Mouse (Mus musculus) midbrain, embryonic 13.5 days (tissue): ENCODE data around the gene Trat1. TPM values are rescaled to one million over a fixed set of nuclear protein-coding genes. Genes with fewer than 3 reads are reported as not detected.

Source experiments
- ATAC-seq: fragments of 200-750 bp; cut with Nextera tagmentation; 2 replicates; pipeline ENCODE4 v1.8.0; 2017; ENCODE audit warnings: mild to moderate bottlenecking, moderate TSS enrichment, moderate library complexity
- H3K27ac ChIP-seq: fragments of 300-500 bp; sonication (generic); 2 replicates; pipeline ENCODE4 v1.5.1; 2015; ENCODE audit warnings: inconsistent platforms, mild to moderate bottlenecking, moderate library complexity
- H3K27me3 ChIP-seq: fragments of 300-500 bp; sonication (generic); 2 replicates; pipeline ENCODE4 v1.6.1; 2015; ENCODE audit warnings: mild to moderate bottlenecking, inconsistent platforms
- H3K36me3 ChIP-seq: fragments of 300-500 bp; sonication (generic); 2 replicates; pipeline ENCODE4 v1.6.1; 2015; ENCODE audit warnings: mild to moderate bottlenecking, inconsistent platforms
- H3K4me1 ChIP-seq: fragments of 300-500 bp; sonication (generic); replicated peaks from 2 replicates; pipeline ENCODE4 v1.6.1; 2015; ENCODE audit warnings: inconsistent platforms
- H3K4me2 ChIP-seq: fragments of 300-500 bp; sonication (generic); replicated peaks from 2 replicates; pipeline ENCODE4 v1.6.1; 2015; ENCODE audit warnings: moderate library complexity, mild to moderate bottlenecking, inconsistent platforms
- H3K4me3 ChIP-seq: fragments of 300-500 bp; sonication (generic); replicated peaks from 2 replicates; pipeline ENCODE4 v1.5.1; 2015; ENCODE audit warnings: mild to moderate bottlenecking, inconsistent platforms
- H3K9ac ChIP-seq: fragments of 300-500 bp; sonication (generic); replicated peaks from 2 replicates; pipeline ENCODE4 v1.6.1; 2015; ENCODE audit warnings: mild to moderate bottlenecking, inconsistent platforms
- H3K9me3 ChIP-seq: fragments of 300-500 bp; sonication (generic); 2 replicates; pipeline ENCODE4 v1.6.1; 2016; ENCODE audit warnings: mild to moderate bottlenecking, inconsistent platforms
- WGBS: fragments of 180-500 bp; shearing (Covaris S2); methylation state at CpG from one replicate; pipeline ENCODE4 v1.1.7; 2015; 5-methylcytosine and 5-hydroxymethylcytosine counted together
- polyA plus RNA-seq: library from polyadenylated mRNA; unstranded; fragments of >200 nt; fragmentation: Nextera tagmentation; extraction: Ambion mirVana; gene quantifications from 2 replicates; pipeline ENCODE4 v1.2.1, GENCODE M21; 2015

Trat1 gene
- polyA plus RNA-seq, 1 experiment from 2014 or later = 0.03 TPM

DNA sequence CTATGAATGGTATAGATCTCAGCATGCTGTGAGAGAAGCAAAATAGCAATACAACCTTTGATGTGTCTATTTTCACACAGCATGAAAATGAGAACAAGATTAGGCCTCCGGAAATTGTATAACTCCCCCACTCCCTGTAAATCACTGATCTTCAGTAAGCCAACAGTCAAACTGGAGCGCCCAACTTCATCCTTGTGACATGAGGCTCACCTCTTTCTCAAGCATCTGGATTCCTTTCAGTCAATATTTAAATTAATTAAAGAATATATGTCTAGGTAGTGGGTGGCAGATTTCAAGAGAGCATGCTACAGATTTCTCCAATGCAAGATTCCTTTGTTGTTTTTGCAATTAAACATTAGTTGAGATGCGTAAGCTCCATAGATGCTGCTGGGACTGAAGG, 2.6 kb downstream of the Trat1 start:
- 87% methylated on average over 3 of the region's 3 CpGs for WGBS
- Histone ChIP-seq H3K36me3 (no peaks in the 10 kb centered on the region), H3K9ac (no peak overlapping the region), H3K9me3 (no peaks in the 10 kb centered on the region), H3K4me2 (no peak overlapping the region), H3K27me3 (no peaks in the 10 kb centered on the region), H3K4me3 (no peak overlapping the region), H3K27ac (no peak overlapping the region), H3K4me1 (no peaks in the 10 kb centered on the region)
- no peak for ATAC-seq

DNA sequence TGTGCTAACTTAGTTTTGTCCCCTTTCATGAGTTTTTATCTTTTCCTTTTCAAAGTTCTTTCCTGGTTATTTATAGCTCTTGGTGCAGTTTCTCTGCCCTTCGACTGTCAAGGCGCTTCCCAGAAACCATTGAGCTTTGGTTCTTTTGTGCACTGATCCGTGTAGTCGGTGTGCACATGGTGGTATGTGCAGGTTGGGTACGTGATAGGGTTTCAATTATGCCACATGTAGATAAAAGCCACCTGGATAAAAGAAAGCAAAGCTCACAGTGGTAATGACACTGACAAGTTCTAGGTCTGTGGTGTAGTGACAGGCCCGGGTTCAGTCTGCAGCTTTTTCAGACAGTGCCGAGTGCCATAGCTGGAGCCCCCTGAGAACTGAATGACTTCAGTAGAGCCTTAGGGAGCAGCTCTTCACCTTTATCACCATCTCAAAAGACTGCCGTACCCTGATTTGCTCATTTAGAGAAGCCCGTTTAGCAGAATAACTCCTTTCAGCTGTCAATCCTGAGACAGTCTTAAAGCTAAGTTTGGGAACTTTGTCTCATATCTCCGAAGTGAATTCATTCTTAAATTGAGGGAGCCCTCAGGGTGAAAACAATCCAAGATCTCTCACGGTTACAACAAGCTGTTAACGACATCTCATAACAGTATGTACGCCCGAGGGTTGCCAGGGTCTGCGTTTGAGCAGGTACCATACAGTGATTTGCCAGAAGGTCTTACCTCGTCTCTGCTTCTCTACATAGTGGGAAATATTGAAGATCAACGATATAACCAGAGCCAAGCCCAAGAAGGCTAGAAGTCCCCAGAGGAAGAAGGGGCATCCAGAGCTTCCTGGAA, 11.0 kb downstream of the Trat1 start:
- Histone ChIP-seq H3K27me3 (no peaks in the 10 kb centered on the region), H3K4me3 (no peak overlapping the region), H3K4me1 (no peaks in the 10 kb centered on the region), H3K9ac (no peak overlapping the region), H3K27ac (no peak overlapping the region), H3K9me3 (no peaks in the 10 kb centered on the region), H3K36me3 (no peaks in the 10 kb centered on the region), H3K4me2 (no peak overlapping the region)
- no peak for ATAC-seq
- WGBS = 80% methylated on average over 17 of the region's 17 CpGs

DNA sequence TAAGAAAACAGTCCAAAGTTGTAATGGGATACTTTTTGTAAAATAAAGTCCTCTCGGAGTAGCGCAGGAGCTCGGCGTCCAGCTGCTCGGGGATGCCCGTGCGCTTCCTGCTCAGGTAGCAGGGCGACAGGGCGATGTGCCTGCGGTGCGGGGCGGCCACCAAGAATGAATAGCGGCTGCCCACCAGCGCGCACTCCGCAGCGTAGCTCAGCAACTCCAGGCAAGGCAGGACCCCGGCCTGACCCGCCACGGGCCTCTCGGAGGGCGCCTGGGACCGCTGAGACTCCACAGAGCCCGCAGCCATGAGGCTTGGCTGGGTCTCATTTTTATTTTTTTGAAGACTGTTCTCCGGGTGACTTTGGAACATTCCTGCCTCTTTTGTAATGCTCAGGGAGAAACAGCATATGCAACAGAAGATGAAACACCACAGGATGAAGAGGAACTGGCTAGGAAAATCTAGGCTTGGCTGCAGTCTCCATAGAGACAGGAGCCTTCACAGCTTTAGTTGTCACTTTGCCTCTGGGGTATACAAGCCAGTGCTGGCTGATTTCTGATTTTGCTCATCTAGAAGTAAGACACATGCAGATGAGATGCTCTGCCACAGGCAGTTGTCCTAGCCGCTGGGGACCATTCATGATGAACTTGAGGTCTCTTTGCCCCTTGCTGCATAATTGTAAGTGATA, 21.5 kb downstream of the Trat1 start:
- H3K27ac ChIP-seq = no peak overlapping the region
- no peaks in the 10 kb centered on the region for H3K4me1 ChIP-seq
- H3K4me3 ChIP-seq = 0 out of 2 replicates have a peak overlapping the region, but pooled peaks have one; percentile 2
- 18% methylated on average over 26 of the region's 26 CpGs for WGBS
- no peaks in the 10 kb centered on the region for H3K27me3 ChIP-seq
- no peaks in the 10 kb centered on the region for H3K36me3 ChIP-seq
- peak overlapping the region; percentile 43 for H3K4me2 ChIP-seq
- H3K9me3 ChIP-seq = no peaks in the 10 kb centered on the region
- H3K9ac ChIP-seq = no peak overlapping the region
- ATAC-seq = peak; percentile 65; the same call in 1 of the 2 replicates

DNA sequence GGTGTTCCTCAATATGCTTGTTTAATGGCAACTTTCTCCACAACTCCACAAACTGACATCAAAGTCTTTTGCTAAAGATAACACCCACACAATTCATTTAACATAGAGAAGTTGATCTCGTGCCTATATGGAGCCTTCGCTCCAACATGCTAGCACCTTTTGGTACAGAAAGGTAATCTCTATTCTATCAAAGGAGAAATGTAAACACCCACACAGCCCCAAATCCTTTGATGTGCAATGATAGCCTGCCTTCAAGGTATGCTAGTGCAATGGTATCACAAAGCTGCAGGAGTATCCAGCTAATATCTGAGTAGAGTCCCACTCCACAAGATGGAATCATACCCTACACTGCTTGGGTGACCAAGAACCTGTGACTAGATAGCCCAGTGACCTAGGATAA, 26.4 kb downstream of the Trat1 start:
- H3K27ac ChIP-seq = no peak overlapping the region
- no peak overlapping the region for H3K4me3 ChIP-seq
- H3K4me2 ChIP-seq = no peak overlapping the region
- ATAC-seq = no peak
- H3K9ac ChIP-seq = no peak overlapping the region
- no peaks in the 10 kb centered on the region for H3K9me3 ChIP-seq
- no peaks in the 10 kb centered on the region for H3K36me3 ChIP-seq
- 90% methylated on average over 2 of the region's 2 CpGs for WGBS
- H3K4me1 ChIP-seq = no peaks in the 10 kb centered on the region
- H3K27me3 ChIP-seq = no peaks in the 10 kb centered on the region

DNA sequence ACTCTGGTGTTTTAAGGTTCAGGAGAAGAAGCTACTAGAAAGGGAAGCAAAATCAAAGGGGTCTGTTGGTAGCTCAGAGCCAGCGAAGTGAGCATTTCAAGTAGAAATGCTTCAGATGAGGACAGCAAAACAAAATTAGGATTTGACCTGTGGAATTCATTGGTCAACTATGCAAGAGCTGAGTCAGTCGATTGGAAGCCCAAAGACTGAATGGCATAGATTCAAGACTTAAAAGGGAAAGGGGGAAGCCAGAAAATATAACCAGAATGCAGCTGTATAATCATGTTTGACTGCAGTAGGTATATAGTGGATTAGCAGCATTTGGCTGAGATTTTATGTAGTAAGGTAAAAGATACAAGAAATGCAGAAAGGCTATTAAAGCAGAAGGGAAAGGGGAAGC, 26.8 kb downstream of the Trat1 start:
- Histone ChIP-seq H3K4me1 (no peaks in the 10 kb centered on the region), H3K4me2 (no peak overlapping the region), H3K4me3 (no peak overlapping the region), H3K27ac (no peak overlapping the region), H3K9me3 (no peaks in the 10 kb centered on the region), H3K36me3 (no peaks in the 10 kb centered on the region), H3K27me3 (no peaks in the 10 kb centered on the region), H3K9ac (no peak overlapping the region)
- ATAC-seq = no peak
- WGBS = 90% methylated on average over 2 of the region's 2 CpGs

DNA sequence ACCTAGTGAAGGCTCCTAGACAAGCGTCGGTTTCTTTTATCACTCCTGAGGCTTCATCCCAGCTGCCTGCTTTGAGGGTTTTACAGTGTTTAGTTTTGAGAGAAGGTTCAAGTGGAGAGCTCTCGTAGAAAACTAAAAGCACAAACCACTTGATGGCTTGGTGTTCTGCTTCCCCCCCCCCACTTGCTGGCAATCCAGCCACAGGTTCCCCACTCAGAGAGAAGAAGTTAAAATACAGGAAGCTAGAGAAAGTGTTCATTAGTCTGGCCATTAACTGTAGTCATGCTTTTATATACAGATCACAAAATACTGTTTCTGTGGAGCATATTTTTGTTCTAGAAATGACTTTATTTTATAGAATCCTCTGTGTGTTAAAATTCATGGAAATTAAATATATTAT, 30.3 kb downstream of the Trat1 start:
- no peak for ATAC-seq
- H3K9ac ChIP-seq = no peak overlapping the region
- H3K27me3 ChIP-seq = no peaks in the 10 kb centered on the region
- no peak overlapping the region for H3K27ac ChIP-seq
- no peak overlapping the region for H3K4me2 ChIP-seq
- 76% methylated on average over 3 of the region's 3 CpGs for WGBS
- H3K4me1 ChIP-seq = no peaks in the 10 kb centered on the region
- H3K36me3 ChIP-seq = no peaks in the 10 kb centered on the region
- no peak overlapping the region for H3K4me3 ChIP-seq
- H3K9me3 ChIP-seq = no peaks in the 10 kb centered on the region

DNA sequence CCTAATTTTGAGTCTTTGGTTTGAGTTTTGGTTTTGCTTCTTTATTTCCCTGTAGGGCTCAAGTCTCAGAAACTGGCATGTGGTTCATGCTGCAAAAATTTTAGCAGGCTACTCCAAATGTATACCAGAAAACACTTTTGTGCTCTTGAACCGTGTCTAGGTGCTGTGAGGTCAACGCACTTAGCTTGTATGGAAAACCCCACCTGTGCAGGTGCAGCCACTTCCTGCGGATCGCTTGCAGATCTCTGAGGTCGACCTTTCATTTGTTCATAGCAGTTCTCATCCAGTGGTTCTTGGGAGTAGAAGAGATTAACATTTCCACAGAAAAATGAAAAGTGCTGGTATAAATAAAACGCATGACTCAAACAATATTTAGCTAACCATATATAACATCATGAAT, 31.8 kb downstream of the Trat1 start:
- H3K27ac ChIP-seq = no peak overlapping the region
- H3K9ac ChIP-seq = no peak overlapping the region
- ATAC-seq = no peak
- H3K4me1 ChIP-seq = no peaks in the 10 kb centered on the region
- H3K27me3 ChIP-seq = no peaks in the 10 kb centered on the region
- WGBS = 89% methylated on average over 6 of the region's 6 CpGs
- no peak overlapping the region for H3K4me3 ChIP-seq
- no peaks in the 10 kb centered on the region for H3K9me3 ChIP-seq
- H3K4me2 ChIP-seq = no peak overlapping the region
- no peaks in the 10 kb centered on the region for H3K36me3 ChIP-seq

DNA sequence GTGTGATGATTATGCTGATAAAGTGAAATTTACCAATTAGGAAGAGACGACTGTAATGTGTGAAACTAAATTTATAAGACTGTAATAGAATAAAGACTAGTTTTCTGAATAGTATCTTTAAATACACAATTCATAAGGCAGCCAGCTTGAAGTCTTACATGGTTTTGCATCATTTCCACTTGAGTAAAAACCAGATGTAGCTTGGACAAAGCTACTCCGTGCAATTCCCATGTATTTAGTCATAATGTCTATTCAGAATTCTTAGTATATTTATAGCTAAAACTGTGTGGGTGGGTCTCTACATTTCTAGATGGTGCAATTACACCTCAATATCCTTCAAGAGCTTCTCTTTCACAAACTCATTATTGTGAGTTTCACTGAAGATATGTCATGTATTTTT, 33.4 kb downstream of the Trat1 start:
- Histone ChIP-seq H3K4me2 (no peak overlapping the region), H3K9me3 (no peaks in the 10 kb centered on the region), H3K4me1 (no peaks in the 10 kb centered on the region), H3K4me3 (no peak overlapping the region), H3K36me3 (no peaks in the 10 kb centered on the region), H3K27me3 (no peaks in the 10 kb centered on the region), H3K9ac (no peak overlapping the region), H3K27ac (no peak overlapping the region)
- ATAC-seq = no peak
- WGBS = 90% methylated on average over 2 of the region's 2 CpGs

DNA sequence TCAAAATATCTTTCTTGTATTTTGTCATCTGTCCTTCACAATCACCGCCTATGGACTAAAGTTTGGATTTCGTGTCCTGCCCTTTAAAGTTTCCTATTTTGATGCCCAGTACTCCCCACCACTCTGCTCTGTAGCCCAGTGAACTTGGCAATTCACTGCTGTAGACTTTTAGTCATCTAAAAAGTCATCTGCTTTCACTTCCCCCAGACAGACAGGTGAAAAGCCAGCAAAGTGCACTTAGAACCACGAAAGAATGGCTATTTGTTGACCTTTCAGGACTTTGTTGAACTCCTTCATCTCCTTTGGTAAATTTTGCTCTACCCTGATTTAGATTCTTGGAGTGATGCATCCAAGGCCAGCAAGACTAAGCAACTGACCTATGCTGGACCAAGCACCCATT, 34.9 kb downstream of the Trat1 start:
- Histone ChIP-seq H3K4me1 (no peaks in the 10 kb centered on the region), H3K9me3 (no peaks in the 10 kb centered on the region), H3K36me3 (no peaks in the 10 kb centered on the region), H3K27me3 (no peaks in the 10 kb centered on the region), H3K9ac (no peak overlapping the region), H3K4me2 (no peak overlapping the region), H3K27ac (no peak overlapping the region), H3K4me3 (no peak overlapping the region)
- no peak for ATAC-seq
- 92% methylated on average over 3 of the region's 3 CpGs for WGBS

DNA sequence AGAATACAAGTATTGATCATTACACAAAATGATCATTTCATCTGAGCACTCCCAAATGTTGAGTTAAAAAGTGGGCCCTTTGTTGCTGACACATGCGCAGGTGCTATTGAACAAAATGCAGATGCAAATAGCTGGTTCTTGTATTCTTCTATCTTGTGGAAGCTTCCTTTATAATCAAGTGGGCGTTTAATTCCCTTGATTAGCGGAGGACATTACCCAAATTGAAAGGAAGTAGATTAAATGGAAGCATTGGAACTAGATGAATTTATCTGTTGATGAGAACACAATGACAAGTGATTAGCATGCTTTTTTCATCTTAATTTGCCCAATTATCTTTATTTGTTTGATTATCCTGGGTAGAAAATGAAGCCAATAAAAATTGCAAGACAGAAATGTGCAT, 51.6 kb downstream of the Trat1 start:
- Histone ChIP-seq H3K4me1 (no peaks in the 10 kb centered on the region), H3K27ac (no peak overlapping the region), H3K4me3 (no peak overlapping the region), H3K36me3 (no peaks in the 10 kb centered on the region), H3K9me3 (no peaks in the 10 kb centered on the region), H3K27me3 (no peaks in the 10 kb centered on the region), H3K4me2 (no peak overlapping the region), H3K9ac (no peak overlapping the region)
- WGBS = 90% methylated on average over 3 of the region's 3 CpGs
- no peak for ATAC-seq

DNA sequence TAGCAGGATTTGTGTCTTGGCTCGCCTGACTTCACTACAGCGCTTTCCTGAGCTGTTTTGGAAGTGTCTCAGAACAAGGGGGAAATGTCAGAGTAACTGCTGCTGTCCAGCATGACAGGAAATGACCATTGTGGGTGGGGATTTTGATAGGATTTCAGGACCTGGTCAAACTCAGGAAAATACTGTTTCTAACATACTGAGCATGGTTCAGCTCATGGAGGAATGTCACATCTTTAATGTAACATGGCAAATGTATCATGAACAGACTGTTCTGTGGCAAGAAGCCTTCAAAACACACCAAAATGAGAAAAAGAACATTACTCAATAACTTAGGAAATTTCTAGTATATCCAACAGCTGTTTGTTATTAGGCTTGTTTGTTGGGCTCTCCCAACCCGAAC, 52.1 kb downstream of the Trat1 start:
- Histone ChIP-seq H3K36me3 (no peaks in the 10 kb centered on the region), H3K27ac (no peak overlapping the region), H3K4me2 (no peak overlapping the region), H3K4me3 (no peak overlapping the region), H3K9ac (no peak overlapping the region), H3K9me3 (no peaks in the 10 kb centered on the region), H3K27me3 (no peaks in the 10 kb centered on the region), H3K4me1 (no peaks in the 10 kb centered on the region)
- 87% methylated on average over 3 of the region's 3 CpGs for WGBS
- no peak for ATAC-seq

DNA sequence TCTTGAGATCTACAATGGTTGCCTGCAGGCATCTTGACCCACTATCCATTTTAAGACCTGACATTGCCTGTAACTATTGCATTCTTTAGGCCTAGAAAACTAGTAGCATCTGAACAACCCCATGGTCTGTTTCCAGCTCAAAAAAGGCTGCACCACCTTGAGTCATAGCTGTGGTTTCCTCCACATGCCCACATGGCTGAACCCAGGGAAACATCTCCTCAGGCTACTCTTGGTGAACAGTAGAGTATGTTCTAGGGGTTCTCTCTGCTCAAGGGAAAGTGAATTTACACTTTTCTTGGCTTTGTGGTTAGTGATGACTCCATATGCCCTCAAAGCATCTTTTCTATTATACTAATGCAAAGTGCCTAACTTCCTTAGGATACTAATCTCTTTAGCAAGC, 55.5 kb downstream of the Trat1 start:
- Histone ChIP-seq H3K27me3 (no peaks in the 10 kb centered on the region), H3K4me2 (no peak overlapping the region), H3K9me3 (no peaks in the 10 kb centered on the region), H3K4me3 (no peak overlapping the region), H3K27ac (no peak overlapping the region), H3K36me3 (no peaks in the 10 kb centered on the region), H3K9ac (no peak overlapping the region), H3K4me1 (no peaks in the 10 kb centered on the region)
- no peak for ATAC-seq
